In genomic region chr11:19299411-19299810, GRCm38 (mm10) we compare ENCODE assay signal across 32 mouse cellular contexts.
"Had no signal": no experiment of that assay in that cellular context is flagged by ENCODE, and none has a peak within 500 bp of the region (broad histone marks: within the 10 kb centered on the region; RNA-seq: fewer than 3 reads in every experiment).

No protein-coding gene starts in this region.

- ATAC-seq: liver, embryonic 12.5 days; liver, postnatal 0 days; lung, postnatal 0 days; midbrain, embryonic 13.5 days; midbrain, embryonic 15.5 days; midbrain, embryonic 16.5 days had no signal

- H3K36me3 ChIP-seq: limb, embryonic 10.5 days; limb, embryonic 12.5 days; limb, embryonic 13.5 days; limb, embryonic 15.5 days; liver, embryonic 12.5 days; liver, embryonic 13.5 days; liver, embryonic 15.5 days; lung, embryonic 15.5 days; midbrain, embryonic 10.5 days; midbrain, embryonic 12.5 days; midbrain, embryonic 13.5 days; midbrain, embryonic 15.5 days had no signal

- H3K4me1 ChIP-seq: limb, embryonic 12.5 days; limb, embryonic 15.5 days; liver, embryonic 12.5 days; liver, embryonic 13.5 days; liver, embryonic 15.5 days; lung, embryonic 15.5 days; megakaryocyte, embryonic 14.5 days; midbrain, embryonic 10.5 days; midbrain, embryonic 12.5 days; midbrain, embryonic 13.5 days; midbrain, embryonic 15.5 days had no signal

- H3K4me3 ChIP-seq: left cerebral cortex, adult 2 months; limb, embryonic 10.5 days; limb, embryonic 12.5 days; limb, embryonic 13.5 days; limb, embryonic 15.5 days; liver, embryonic 12.5 days; liver, embryonic 13.5 days; liver, embryonic 15.5 days; lung, embryonic 15.5 days; megakaryocyte, embryonic 14.5 days; midbrain, embryonic 10.5 days; midbrain, embryonic 12.5 days; midbrain, embryonic 13.5 days; midbrain, embryonic 15.5 days; myocyte had no signal

- DNase-seq: left cerebral cortex, postnatal 4 days; liver; liver, embryonic 13.5 days; liver, postnatal 0 days; lung, adult 18-20 months; lung, adult 2 months; lung, embryonic 14.5 days; lung, postnatal 10 days; lung, postnatal 14 days; lung, postnatal 36 days; lung, postnatal 4 days; midbrain, embryonic 14.5 days had no signal

- H3K9me3 ChIP-seq: limb, embryonic 10.5 days; limb, embryonic 12.5 days; limb, embryonic 13.5 days; limb, embryonic 15.5 days; liver, embryonic 12.5 days; liver, embryonic 13.5 days; liver, embryonic 15.5 days; lung, embryonic 15.5 days; megakaryocyte, embryonic 14.5 days; midbrain, embryonic 10.5 days; midbrain, embryonic 12.5 days; midbrain, embryonic 13.5 days; midbrain, embryonic 15.5 days had no signal

- H3K4me2 ChIP-seq: limb, embryonic 12.5 days; limb, embryonic 13.5 days; limb, embryonic 15.5 days; liver, embryonic 11.5 days; liver, embryonic 12.5 days; liver, embryonic 13.5 days; liver, embryonic 15.5 days; lung, embryonic 14.5 days; lung, embryonic 15.5 days; midbrain, embryonic 11.5 days; midbrain, embryonic 12.5 days; midbrain, embryonic 13.5 days; midbrain, embryonic 15.5 days had no signal

- H3K27ac ChIP-seq: left cerebral cortex, adult 2 months; limb, embryonic 10.5 days; limb, embryonic 12.5 days; limb, embryonic 13.5 days; limb, embryonic 15.5 days; liver, embryonic 12.5 days; liver, embryonic 13.5 days; liver, embryonic 14.5 days; liver, embryonic 15.5 days; lung, embryonic 15.5 days; macrophage; midbrain, embryonic 10.5 days; midbrain, embryonic 12.5 days; midbrain, embryonic 13.5 days; midbrain, embryonic 15.5 days had no signal

- H3K9ac ChIP-seq: limb, embryonic 12.5 days; limb, embryonic 13.5 days; limb, embryonic 15.5 days; liver, embryonic 12.5 days; liver, embryonic 13.5 days; liver, embryonic 14.5 days; liver, embryonic 15.5 days; liver, postnatal 0 days; lung, embryonic 14.5 days; lung, embryonic 15.5 days; midbrain, embryonic 12.5 days; midbrain, embryonic 13.5 days; midbrain, embryonic 15.5 days had no signal

- H3K27me3 ChIP-seq: limb, embryonic 12.5 days; limb, embryonic 13.5 days; limb, embryonic 15.5 days; liver, embryonic 12.5 days; liver, embryonic 13.5 days; liver, embryonic 15.5 days; lung, embryonic 15.5 days; megakaryocyte, embryonic 14.5 days; midbrain, embryonic 12.5 days; midbrain, embryonic 13.5 days; midbrain, embryonic 15.5 days had no signal
